Mouse (Mus musculus): ENCODE results near the gene Cfap97. TPM values are rescaled to one million over a fixed set of nuclear protein-coding genes. Genes with fewer than 3 reads are reported as not detected.

Gene Cfap97
- polyA plus RNA-seq, 1 experiment = not detected

DNA sequence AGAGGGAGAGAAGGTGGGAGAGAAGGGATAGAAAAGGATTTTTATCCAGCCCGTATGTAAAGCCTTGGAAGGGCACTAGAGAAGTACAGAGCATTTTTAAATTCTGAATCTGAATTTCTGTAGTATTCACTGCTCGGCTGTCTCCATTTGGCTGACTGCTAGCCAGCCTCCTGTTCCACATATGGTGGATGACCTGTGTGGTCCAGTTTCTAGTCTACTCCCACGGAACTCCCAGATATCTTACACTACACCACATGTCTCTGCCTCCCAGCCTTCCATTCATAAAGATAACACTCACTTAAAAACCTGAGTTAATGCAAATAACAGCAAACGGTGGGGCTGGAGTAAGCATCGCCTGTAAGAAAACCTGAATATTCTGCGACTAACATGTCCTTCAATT is 2.3 kb upstream of the Cfap97 start:
- no peak for TF ChIP-seq POLR2A (IDR thresholded peaks at IDR 0.05; ENCODE audit: insufficient read depth, low read depth, low read length)
- Histone ChIP-seq H3K4me1 (ENCODE audit: control insufficient read depth, insufficient read depth, low read length) (no peaks in the 10 kb centered on the region; the same call in 1 of the 2 replicates), H3K27ac (ENCODE audit: insufficient read depth, low read depth, low read length) (no peak overlapping the region), H3K4me3 (ENCODE audit: insufficient read depth, low read depth, low read length) (no peak overlapping the region)
- whole genome bisulfite sequencing = 93% methylated on average over 6 of the region's 6 CpGs

- no peak for TF ChIP-seq CTCF (IDR thresholded peaks at IDR 0.05; ENCODE audit: insufficient read depth, low read depth, low read length)
- TF ChIP-seq POLR2A (IDR thresholded peaks at IDR 0.05; ENCODE audit: insufficient read depth, low read depth, low read length) = no peak
- no peak overlapping the region for H3K4me3 ChIP-seq (ENCODE audit: insufficient read depth, low read depth, low read length)
- 89% methylated on average over 9 of the region's 9 CpGs for whole genome bisulfite sequencing
- no peaks in the 10 kb centered on the region for H3K4me1 ChIP-seq (ENCODE audit: control insufficient read depth, insufficient read depth, low read length)
- H3K27ac ChIP-seq (ENCODE audit: insufficient read depth, low read depth, low read length) = no peak overlapping the region
Observed at GRCm38 (mm10) chr8:46149782-46150181, 1.8 kb upstream of the Cfap97 start.

GRCm38 (mm10) chr8:46152064-46153031 is 777 bp downstream of the Cfap97 start, which contains the start of gene Snx25:
Gene Snx25 (minus strand): TSS chr8:46152159.
- no peak for TF ChIP-seq CTCF (IDR thresholded peaks at IDR 0.05; ENCODE audit: insufficient read depth, low read depth, low read length)
- peak; percentile 36; the same call in 1 of the 2 replicates for TF ChIP-seq POLR2A (IDR thresholded peaks at IDR 0.05; ENCODE audit: insufficient read depth, low read depth, low read length)
- Histone ChIP-seq H3K27ac (ENCODE audit: insufficient read depth, low read depth, low read length) (0 out of 2 replicates have a peak within 1 kb of the TSS, but pooled peaks have one; percentile 40), H3K4me1 (ENCODE audit: control insufficient read depth, insufficient read depth, low read length) (no peaks in the 10 kb centered on the region), H3K4me3 (ENCODE audit: insufficient read depth, low read depth, low read length) (peak within 1 kb of the TSS; percentile 86)
- WGBS = 1% methylated on average over 97 of the region's 103 CpGs

GRCm38 (mm10) chr8:46153042-46153441 is 1.5 kb downstream of the Cfap97 start:
- TF ChIP-seq POLR2A (IDR thresholded peaks at IDR 0.05; ENCODE audit: insufficient read depth, low read depth, low read length) (no peak), CTCF (IDR thresholded peaks at IDR 0.05; ENCODE audit: insufficient read depth, low read depth, low read length) (no peak)
- WGBS = 6% methylated on average over 2 of the region's 2 CpGs
- H3K4me1 ChIP-seq (ENCODE audit: control insufficient read depth, insufficient read depth, low read length) = no peaks in the 10 kb centered on the region
- H3K4me3 ChIP-seq (ENCODE audit: insufficient read depth, low read depth, low read length) = no peak overlapping the region
- H3K27ac ChIP-seq (ENCODE audit: insufficient read depth, low read depth, low read length) = no peak overlapping the region

DNA sequence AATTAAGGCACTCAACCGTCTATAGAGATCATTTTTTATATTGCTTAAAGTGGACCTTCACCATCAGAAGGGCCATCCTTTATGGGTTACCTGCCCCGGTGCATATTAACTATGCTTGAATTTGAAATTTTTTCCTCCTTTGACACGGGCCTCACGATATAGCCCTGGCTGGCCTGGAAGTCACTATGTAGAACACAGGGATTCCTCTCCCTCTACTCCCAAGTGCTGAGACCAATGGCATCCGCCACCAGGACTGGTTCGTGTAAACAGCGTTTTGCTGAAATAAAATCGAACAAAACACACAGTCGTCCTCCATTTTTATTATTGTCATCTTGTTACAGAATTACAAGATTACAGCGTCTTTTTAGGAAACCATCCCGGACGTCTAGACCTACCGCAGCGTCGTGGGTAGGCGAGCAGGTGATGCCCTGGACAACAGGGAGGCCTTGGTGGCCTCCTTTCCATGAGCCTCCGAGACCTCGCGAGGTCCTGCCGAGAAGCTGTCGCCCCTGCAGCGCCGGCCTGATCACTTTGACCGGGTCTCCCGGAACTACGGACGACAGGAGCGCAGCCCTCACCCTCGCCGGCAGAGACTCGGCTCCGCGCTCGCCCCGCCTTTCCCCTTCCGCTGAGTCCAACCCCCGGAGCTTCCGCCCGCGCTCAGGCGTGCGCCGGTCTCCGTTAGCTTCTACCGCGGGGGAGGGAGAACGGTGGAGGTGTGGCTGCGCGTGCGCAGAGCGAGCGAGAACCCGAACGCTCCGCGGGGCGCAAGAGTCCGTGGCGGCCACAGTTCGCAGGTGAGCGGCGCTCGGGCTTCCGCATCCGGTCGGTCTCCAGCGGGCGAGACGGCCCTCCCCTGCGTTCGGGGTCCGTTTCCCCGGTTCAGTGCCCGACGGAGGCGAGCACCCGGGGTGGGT is 11.6 kb downstream of the Cfap97 start:
- TF ChIP-seq POLR2A (IDR thresholded peaks at IDR 0.05; ENCODE audit: insufficient read depth, low read depth, low read length) (peak; percentile 99), CTCF (IDR thresholded peaks at IDR 0.05; ENCODE audit: insufficient read depth, low read depth, low read length) (no peak)
- no peaks in the 10 kb centered on the region for H3K4me1 ChIP-seq (ENCODE audit: control insufficient read depth, insufficient read depth, low read length)
- H3K27ac ChIP-seq (ENCODE audit: insufficient read depth, low read depth, low read length) = peak overlapping the region; percentile 70; the same call in 1 of the 2 replicates
- 1% methylated on average over 77 of the region's 77 CpGs for WGBS
- H3K4me3 ChIP-seq (ENCODE audit: insufficient read depth, low read depth, low read length) = peak overlapping the region; percentile 85

GRCm38 (mm10) chr8:46163870-46164190 is 12.3 kb downstream of the Cfap97 start:
- Histone ChIP-seq H3K4me1 (ENCODE audit: control insufficient read depth, insufficient read depth, low read length) (no peaks in the 10 kb centered on the region), H3K4me3 (ENCODE audit: insufficient read depth, low read depth, low read length) (peak overlapping the region; percentile 85), H3K27ac (ENCODE audit: insufficient read depth, low read depth, low read length) (peak overlapping the region; percentile 70; the same call in 1 of the 2 replicates)
- under 1% methylated on average over 25 of the region's 25 CpGs for WGBS
- TF ChIP-seq CTCF (IDR thresholded peaks at IDR 0.05; ENCODE audit: insufficient read depth, low read depth, low read length) (no peak), POLR2A (IDR thresholded peaks at IDR 0.05; ENCODE audit: insufficient read depth, low read depth, low read length) (no peak)

GRCm38 (mm10) chr8:46173651-46174050 is 22.1 kb downstream of the Cfap97 start:
- H3K4me1 ChIP-seq (ENCODE audit: control insufficient read depth, insufficient read depth, low read length) = no peaks in the 10 kb centered on the region
- WGBS = 89% methylated on average over 2 of the region's 2 CpGs

GRCm38 (mm10) chr8:46180136-46180535 is 28.6 kb downstream of the Cfap97 start:
- no peak overlapping the region for H3K27ac ChIP-seq (ENCODE audit: insufficient read depth, low read depth, low read length)
- H3K4me1 ChIP-seq (ENCODE audit: control insufficient read depth, insufficient read depth, low read length) = peaks cover 3% of the 10 kb centered on the region; the same call in 1 of the 2 replicates
- no peak overlapping the region for H3K4me3 ChIP-seq (ENCODE audit: insufficient read depth, low read depth, low read length)
- TF ChIP-seq CTCF (IDR thresholded peaks at IDR 0.05; ENCODE audit: insufficient read depth, low read depth, low read length) (no peak), POLR2A (IDR thresholded peaks at IDR 0.05; ENCODE audit: insufficient read depth, low read depth, low read length) (no peak)
- WGBS = 66% methylated on average over 7 of the region's 7 CpGs

More at GRCm38 (mm10) chr8:46173651-46174050, 22.1 kb downstream of the Cfap97 start:
- Histone ChIP-seq H3K4me3 (ENCODE audit: insufficient read depth, low read depth, low read length) (no peak overlapping the region), H3K27ac (ENCODE audit: insufficient read depth, low read depth, low read length) (no peak overlapping the region)
- TF ChIP-seq CTCF (IDR thresholded peaks at IDR 0.05; ENCODE audit: insufficient read depth, low read depth, low read length) (no peak), POLR2A (IDR thresholded peaks at IDR 0.05; ENCODE audit: insufficient read depth, low read depth, low read length) (no peak)
